Mouse (Mus musculus): Measurements from ENCODE around the gene Srp9. TPM values are rescaled to one million over a fixed set of nuclear protein-coding genes. Genes with fewer than 3 reads are reported as not detected.

Srp9 gene
- polyA plus RNA-seq, 1 experiment from 2014 or later, result 179 TPM

- H3K36me3 ChIP-seq (ENCODE audit: control insufficient read depth, insufficient read depth, low read length), result no peaks in the 10 kb centered on the region
- H3K27me3 ChIP-seq (ENCODE audit: control insufficient read depth, insufficient read depth, low read length), result no peaks in the 10 kb centered on the region
- peaks cover 13% of the 10 kb centered on the region; the same call in 1 of the 2 replicates for H3K4me1 ChIP-seq (replicated peaks; ENCODE audit: control insufficient read depth, insufficient read depth, low read length)
- H3K4me2 ChIP-seq (replicated peaks; ENCODE audit: low read depth, low read length), result no peak overlapping the region
- H3K27ac ChIP-seq (ENCODE audit: low read depth, low read length), result peak overlapping the region; percentile 4
- DNase-seq (ENCODE audit: low spot score) (no peak), ATAC-seq (ENCODE audit: low FRiP score) (peak; percentile 26; the same call in 1 of the 2 replicates)
- H3K9me3 ChIP-seq (ENCODE audit: control insufficient read depth, low read length), result no peaks in the 10 kb centered on the region
- 23% methylated on average over 5 of the region's 5 CpGs for WGBS
- peak overlapping the region; percentile 12; the same call in 1 of the 2 replicates for H3K9ac ChIP-seq (ENCODE audit: low read depth, low read length)
- no peak overlapping the region for H3K4me3 ChIP-seq (ENCODE audit: low read depth, low read length)
Observed at GRCm38 (mm10) chr1:182090298-182090677, 34.2 kb upstream of the Srp9 start.

- Histone ChIP-seq H3K36me3 (ENCODE audit: control insufficient read depth, insufficient read depth, low read length) (no peaks in the 10 kb centered on the region), H3K4me1 (replicated peaks; ENCODE audit: control insufficient read depth, insufficient read depth, low read length) (peaks cover 13% of the 10 kb centered on the region; the same call in 1 of the 2 replicates), H3K27me3 (ENCODE audit: control insufficient read depth, insufficient read depth, low read length) (no peaks in the 10 kb centered on the region), H3K9me3 (ENCODE audit: control insufficient read depth, low read length) (no peaks in the 10 kb centered on the region), H3K9ac (ENCODE audit: low read depth, low read length) (no peak overlapping the region), H3K4me3 (ENCODE audit: low read depth, low read length) (no peak overlapping the region), H3K27ac (ENCODE audit: low read depth, low read length) (no peak overlapping the region), H3K4me2 (replicated peaks; ENCODE audit: low read depth, low read length) (no peak overlapping the region)
- no peak for DNase-seq (ENCODE audit: low spot score)
- ATAC-seq (ENCODE audit: low FRiP score), result no peak
- WGBS, result 64% methylated on average over 7 of the region's 7 CpGs
Observed at GRCm38 (mm10) chr1:182091261-182091660, 33.3 kb upstream of the Srp9 start.

- no peak for ATAC-seq (ENCODE audit: low FRiP score)
- Histone ChIP-seq H3K36me3 (ENCODE audit: control insufficient read depth, insufficient read depth, low read length) (no peaks in the 10 kb centered on the region), H3K4me2 (replicated peaks; ENCODE audit: low read depth, low read length) (no peak overlapping the region), H3K27ac (ENCODE audit: low read depth, low read length) (no peak overlapping the region), H3K4me1 (replicated peaks; ENCODE audit: control insufficient read depth, insufficient read depth, low read length) (peaks cover 13% of the 10 kb centered on the region; the same call in 1 of the 2 replicates), H3K9me3 (ENCODE audit: control insufficient read depth, low read length) (no peaks in the 10 kb centered on the region), H3K9ac (ENCODE audit: low read depth, low read length) (no peak overlapping the region), H3K4me3 (ENCODE audit: low read depth, low read length) (no peak overlapping the region), H3K27me3 (ENCODE audit: control insufficient read depth, insufficient read depth, low read length) (no peaks in the 10 kb centered on the region)
- 83% methylated on average over 13 of the region's 13 CpGs for WGBS
- DNase-seq (ENCODE audit: low spot score), result no peak
Observed at GRCm38 (mm10) chr1:182091746-182092412, 32.7 kb upstream of the Srp9 start.

- Histone ChIP-seq H3K9ac (ENCODE audit: low read depth, low read length) (no peak overlapping the region), H3K27me3 (ENCODE audit: control insufficient read depth, insufficient read depth, low read length) (no peaks in the 10 kb centered on the region), H3K36me3 (ENCODE audit: control insufficient read depth, insufficient read depth, low read length) (no peaks in the 10 kb centered on the region), H3K4me2 (replicated peaks; ENCODE audit: low read depth, low read length) (no peak overlapping the region), H3K4me1 (replicated peaks; ENCODE audit: control insufficient read depth, insufficient read depth, low read length) (peaks cover 13% of the 10 kb centered on the region; the same call in 1 of the 2 replicates), H3K27ac (ENCODE audit: low read depth, low read length) (no peak overlapping the region), H3K9me3 (ENCODE audit: control insufficient read depth, low read length) (no peaks in the 10 kb centered on the region), H3K4me3 (ENCODE audit: low read depth, low read length) (no peak overlapping the region)
- no peak for DNase-seq (ENCODE audit: low spot score)
- ATAC-seq (ENCODE audit: low FRiP score), result no peak
- WGBS, result 67% methylated on average over 5 of the region's 5 CpGs
Observed at GRCm38 (mm10) chr1:182092413-182092800, 32.1 kb upstream of the Srp9 start.

- H3K27ac ChIP-seq (ENCODE audit: low read depth, low read length), result no peak overlapping the region
- no peak for ATAC-seq (ENCODE audit: low FRiP score)
- no peak overlapping the region for H3K4me2 ChIP-seq (replicated peaks; ENCODE audit: low read depth, low read length)
- WGBS, result 94% methylated on average over 5 of the region's 5 CpGs
- DNase-seq (ENCODE audit: low spot score), result no peak
- peaks cover 13% of the 10 kb centered on the region; the same call in 1 of the 2 replicates for H3K4me1 ChIP-seq (replicated peaks; ENCODE audit: control insufficient read depth, insufficient read depth, low read length)
- H3K36me3 ChIP-seq (ENCODE audit: control insufficient read depth, insufficient read depth, low read length), result no peaks in the 10 kb centered on the region
- no peak overlapping the region for H3K4me3 ChIP-seq (ENCODE audit: low read depth, low read length)
- no peaks in the 10 kb centered on the region for H3K9me3 ChIP-seq (ENCODE audit: control insufficient read depth, low read length)
- H3K27me3 ChIP-seq (ENCODE audit: control insufficient read depth, insufficient read depth, low read length), result no peaks in the 10 kb centered on the region
- no peak overlapping the region for H3K9ac ChIP-seq (ENCODE audit: low read depth, low read length)
Observed at GRCm38 (mm10) chr1:182093407-182093806, 31.1 kb upstream of the Srp9 start.

GRCm38 (mm10) chr1:182094473-182095136 is 29.9 kb upstream of the Srp9 start:
- no peak overlapping the region for H3K4me3 ChIP-seq (ENCODE audit: low read depth, low read length)
- H3K4me2 ChIP-seq (replicated peaks; ENCODE audit: low read depth, low read length), result no peak overlapping the region
- H3K36me3 ChIP-seq (ENCODE audit: control insufficient read depth, insufficient read depth, low read length), result no peaks in the 10 kb centered on the region
- no peak overlapping the region for H3K27ac ChIP-seq (ENCODE audit: low read depth, low read length)
- peaks cover 7% of the 10 kb centered on the region; the same call in 1 of the 2 replicates for H3K4me1 ChIP-seq (replicated peaks; ENCODE audit: control insufficient read depth, insufficient read depth, low read length)
- H3K27me3 ChIP-seq (ENCODE audit: control insufficient read depth, insufficient read depth, low read length), result no peaks in the 10 kb centered on the region
- H3K9me3 ChIP-seq (ENCODE audit: control insufficient read depth, low read length), result no peaks in the 10 kb centered on the region
- DNase-seq (ENCODE audit: low spot score) (no peak), ATAC-seq (ENCODE audit: low FRiP score) (no peak)
- H3K9ac ChIP-seq (ENCODE audit: low read depth, low read length), result no peak overlapping the region
- WGBS, result 39% methylated on average over 15 of the region's 15 CpGs

- Histone ChIP-seq H3K27ac (ENCODE audit: low read depth, low read length) (no peak overlapping the region), H3K4me2 (replicated peaks; ENCODE audit: low read depth, low read length) (no peak overlapping the region), H3K9me3 (ENCODE audit: control insufficient read depth, low read length) (no peaks in the 10 kb centered on the region), H3K4me3 (ENCODE audit: low read depth, low read length) (no peak overlapping the region), H3K36me3 (ENCODE audit: control insufficient read depth, insufficient read depth, low read length) (no peaks in the 10 kb centered on the region), H3K9ac (ENCODE audit: low read depth, low read length) (no peak overlapping the region), H3K27me3 (ENCODE audit: control insufficient read depth, insufficient read depth, low read length) (no peaks in the 10 kb centered on the region), H3K4me1 (replicated peaks; ENCODE audit: control insufficient read depth, insufficient read depth, low read length) (peaks cover 4% of the 10 kb centered on the region; the same call in 1 of the 2 replicates)
- ATAC-seq (ENCODE audit: low FRiP score) (no peak), DNase-seq (ENCODE audit: low spot score) (no peak)
- WGBS, result 25% methylated on average over 9 of the region's 10 CpGs
Observed at GRCm38 (mm10) chr1:182095240-182095741, 29.2 kb upstream of the Srp9 start.

GRCm38 (mm10) chr1:182096707-182097106 is 27.8 kb upstream of the Srp9 start:
- Histone ChIP-seq H3K9me3 (ENCODE audit: control insufficient read depth, low read length) (no peaks in the 10 kb centered on the region), H3K9ac (ENCODE audit: low read depth, low read length) (no peak overlapping the region), H3K4me3 (ENCODE audit: low read depth, low read length) (no peak overlapping the region), H3K4me2 (replicated peaks; ENCODE audit: low read depth, low read length) (no peak overlapping the region), H3K4me1 (replicated peaks; ENCODE audit: control insufficient read depth, insufficient read depth, low read length) (peaks cover 4% of the 10 kb centered on the region; the same call in 1 of the 2 replicates), H3K36me3 (ENCODE audit: control insufficient read depth, insufficient read depth, low read length) (no peaks in the 10 kb centered on the region), H3K27me3 (ENCODE audit: control insufficient read depth, insufficient read depth, low read length) (no peaks in the 10 kb centered on the region), H3K27ac (ENCODE audit: low read depth, low read length) (no peak overlapping the region)
- ATAC-seq (ENCODE audit: low FRiP score), result no peak
- DNase-seq (ENCODE audit: low spot score), result no peak
- WGBS, result 96% methylated on average over 5 of the region's 5 CpGs
